Mouse (Mus musculus) T-cell, adult 2 months (primary cell): ENCODE measurements around the gene Tnfsf13b.
A peak's percentile ranks its signal among the peaks of the same experiment; 100 is the strongest.

Experiments used
- DNase-seq: peaks from one replicate; pipeline ENCODE4 v3.0.0; 2022; ENCODE audit warnings: low spot score

Tnfsf13b gene

GRCm38 (mm10) chr8:10006156-10006985 lies at the start of gene Tnfsf13b:
Tnfsf13b (plus strand) TSS chr8:10006467.
- DNase-seq: no peak

- no peak for DNase-seq
Measured at GRCm38 (mm10) chr8:9958338-9958737, 47.9 kb upstream of the Tnfsf13b start.

- no peak for DNase-seq
Measured at GRCm38 (mm10) chr8:9959919-9960318, 46.3 kb upstream of the Tnfsf13b start.

- peak; percentile 50 for DNase-seq
Measured at GRCm38 (mm10) chr8:9971866-9972265, 34.4 kb upstream of the Tnfsf13b start.

GRCm38 (mm10) chr8:9975276-9975675 lies 31.0 kb upstream of the Tnfsf13b start:
- no peak for DNase-seq

GRCm38 (mm10) chr8:9975898-9976611 lies 30.2 kb upstream of the Tnfsf13b start:
- DNase-seq: peak; percentile 99

GRCm38 (mm10) chr8:9977016-9977415 lies 29.3 kb upstream of the Tnfsf13b start:
- no peak for DNase-seq

GRCm38 (mm10) chr8:9977573-9978314 lies 28.5 kb upstream of the Tnfsf13b start, which contains the start of the genes Lig4 and Abhd13:
Lig4 (minus strand) TSS chr8:9977686.
Abhd13 (plus strand) TSS chr8:9977707.
- peak; percentile 98 for DNase-seq

- no peak for DNase-seq
Measured at GRCm38 (mm10) chr8:9978475-9979230, 27.6 kb upstream of the Tnfsf13b start.

GRCm38 (mm10) chr8:9979746-9980145 lies 26.5 kb upstream of the Tnfsf13b start:
- DNase-seq: no peak

- no peak for DNase-seq
Measured at GRCm38 (mm10) chr8:9980188-9980587, 26.1 kb upstream of the Tnfsf13b start.

- no peak for DNase-seq
Measured at GRCm38 (mm10) chr8:10004115-10004514, 2.2 kb upstream of the Tnfsf13b start.

GRCm38 (mm10) chr8:10006986-10007659 lies 856 bp downstream of the Tnfsf13b start:
- DNase-seq: no peak

GRCm38 (mm10) chr8:10007660-10008028 lies 1.4 kb downstream of the Tnfsf13b start:
- no peak for DNase-seq

GRCm38 (mm10) chr8:10016252-10016651 lies 10.0 kb downstream of the Tnfsf13b start:
- no peak for DNase-seq

- DNase-seq: no peak
Measured at GRCm38 (mm10) chr8:10017231-10017630, 11.0 kb downstream of the Tnfsf13b start.

- no peak for DNase-seq
Measured at GRCm38 (mm10) chr8:10030320-10031060, 24.2 kb downstream of the Tnfsf13b start.

- no peak for DNase-seq
Measured at GRCm38 (mm10) chr8:10031177-10031576, 24.9 kb downstream of the Tnfsf13b start.

GRCm38 (mm10) chr8:10040866-10041265 lies 34.6 kb downstream of the Tnfsf13b start:
- DNase-seq: no peak

- no peak for DNase-seq
Measured at GRCm38 (mm10) chr8:10043842-10044510, 37.7 kb downstream of the Tnfsf13b start.
